Mouse (Mus musculus) limb, embryonic 14.5 days (tissue): Measurements from ENCODE around the gene Cyp2j8. TPM values are rescaled to one million over a fixed set of nuclear protein-coding genes. Genes with fewer than 3 reads are reported as not detected.

Experiments used
- ATAC-seq: fragments of 200-750 bp; cut with Nextera tagmentation; 2 replicates; pipeline ENCODE4 v1.8.0; 2017; ENCODE audit warnings: low read depth, moderate number of reproducible peaks, moderate TSS enrichment; ENCODE audit not compliant: low FRiP score
- DNase-seq: peaks from one replicate; pipeline ENCODE4 v3.0.0-alpha.2; 2015; ENCODE audit warnings: low spot score
- H3K27ac ChIP-seq: fragments of 300-500 bp; sonication (generic); replicated peaks from 2 replicates; pipeline ENCODE4 v1.5.1; 2014; ENCODE audit warnings: low read depth, mild to moderate bottlenecking, low read length, moderate library complexity, mixed read lengths
- H3K27me3 ChIP-seq: fragments of 300-500 bp; sonication (generic); 2 replicates; pipeline ENCODE4 v1.6.1; 2014; ENCODE audit warnings: low read length, mixed read lengths; ENCODE audit not compliant: control insufficient read depth, insufficient read depth
- H3K36me3 ChIP-seq: fragments of 300-500 bp; sonication (generic); 2 replicates; pipeline ENCODE4 v1.6.1; 2014; ENCODE audit warnings: mild to moderate bottlenecking, low read length, moderate library complexity, mixed read lengths; ENCODE audit not compliant: control insufficient read depth, insufficient read depth
- H3K4me1 ChIP-seq: fragments of 300-500 bp; sonication (generic); 2 replicates; pipeline ENCODE4 v1.6.1; 2014; ENCODE audit warnings: antibody characterized with exemption, low read length, mixed read lengths; ENCODE audit not compliant: control insufficient read depth, insufficient read depth
- H3K4me2 ChIP-seq: fragments of 300-500 bp; sonication (generic); replicated peaks from 2 replicates; pipeline ENCODE4 v1.6.1; 2014; ENCODE audit warnings: low read depth, mild to moderate bottlenecking, low read length, moderate library complexity; ENCODE audit not compliant: severe bottlenecking
- H3K4me3 ChIP-seq: fragments of 300-500 bp; sonication (generic); replicated peaks from 2 replicates; pipeline ENCODE4 v1.5.1; 2014; ENCODE audit warnings: low read length
- H3K9ac ChIP-seq: fragments of 300-500 bp; sonication (generic); 2 replicates; pipeline ENCODE4 v1.6.1; 2014; ENCODE audit warnings: mild to moderate bottlenecking, low read depth, low read length, moderate library complexity; ENCODE audit not compliant: severe bottlenecking
- H3K9me3 ChIP-seq: fragments of 300-500 bp; sonication (generic); 2 replicates; pipeline ENCODE4 v1.6.1; 2016; ENCODE audit warnings: low read length; ENCODE audit not compliant: control insufficient read depth
- POLR2A ChIP-seq: fragments of 200-500 bp; IDR thresholded peaks from 2 replicates; pipeline ENCODE4 v1.8.0; 2012; ENCODE audit warnings: inconsistent platforms, mild to moderate bottlenecking, moderate library complexity, borderline replicate concordance; ENCODE audit not compliant: insufficient read depth, insufficient read length; ENCODE audit errors: extremely low read depth
- WGBS: fragments of 180-500 bp; shearing (Covaris S2); extraction: QIAGEN DNeasy Blood & Tissue Kit; methylation state at CpG from one replicate; pipeline ENCODE4 v1.1.7; 2014; 5-methylcytosine and 5-hydroxymethylcytosine counted together
- polyA plus RNA-seq, 2 experiments: library from polyadenylated mRNA; depleted of rRNA in 1 of 2; stranded (reverse) in 1 of 2; unstranded in 1 of 2; fragments of >200 nt; fragmentation: Nextera tagmentation in 1 of 2; extraction: Ambion mirVana in 1 of 2; gene quantifications; 2 replicates each; pipeline versions ENCODE4 v1.2.1 to v1.2.3; 2012 to 2014

The Cyp2j8 gene
- polyA plus RNA-seq (2012; rRNA removed) (0.04 and 0.05 TPM in 2 replicates), polyA plus RNA-seq (2014; fragmentation: Nextera tagmentation; extraction: Ambion mirVana) (0.12 TPM in 1 of 2 replicates, not detected in the other)

DNA sequence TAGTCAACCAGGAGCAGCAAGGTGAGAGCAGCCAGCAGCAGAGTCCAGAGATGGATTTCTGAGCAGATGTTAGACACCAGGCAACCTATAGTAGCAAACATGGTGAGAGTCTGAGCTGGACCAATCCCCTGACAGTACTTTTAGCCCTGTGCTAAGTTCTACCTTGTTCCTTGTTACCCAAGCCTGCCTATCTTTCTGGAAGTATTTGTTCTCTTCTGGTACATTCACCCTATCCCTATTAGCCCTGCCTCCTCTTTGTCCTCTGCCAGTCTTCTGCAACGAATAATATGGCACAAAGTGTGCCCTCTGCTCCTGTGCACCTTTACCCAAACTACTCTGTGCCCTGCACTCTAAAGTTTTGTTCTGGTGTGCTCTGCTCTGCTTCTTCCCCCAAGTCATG is at the start of gene Cyp2j8:
Gene Cyp2j8, minus strand, starts transcription at position 101 of the 400 bp plus-strand sequence.
- no peaks in the 10 kb centered on the region for H3K27me3 ChIP-seq
- no peak within 1 kb of the TSS for H3K4me3 ChIP-seq
- H3K4me1 ChIP-seq, result no peaks in the 10 kb centered on the region
- H3K9me3 ChIP-seq, result no peaks in the 10 kb centered on the region
- 81% methylated on average over 1 of the region's 1 CpGs for WGBS
- no peak for ATAC-seq
- H3K4me2 ChIP-seq, result no peak within 1 kb of the TSS
- no peak for DNase-seq
- TF ChIP-seq POLR2A, result no peak
- no peaks in the 10 kb centered on the region for H3K36me3 ChIP-seq
- no peak within 1 kb of the TSS for H3K27ac ChIP-seq
- no peak within 1 kb of the TSS for H3K9ac ChIP-seq

DNA sequence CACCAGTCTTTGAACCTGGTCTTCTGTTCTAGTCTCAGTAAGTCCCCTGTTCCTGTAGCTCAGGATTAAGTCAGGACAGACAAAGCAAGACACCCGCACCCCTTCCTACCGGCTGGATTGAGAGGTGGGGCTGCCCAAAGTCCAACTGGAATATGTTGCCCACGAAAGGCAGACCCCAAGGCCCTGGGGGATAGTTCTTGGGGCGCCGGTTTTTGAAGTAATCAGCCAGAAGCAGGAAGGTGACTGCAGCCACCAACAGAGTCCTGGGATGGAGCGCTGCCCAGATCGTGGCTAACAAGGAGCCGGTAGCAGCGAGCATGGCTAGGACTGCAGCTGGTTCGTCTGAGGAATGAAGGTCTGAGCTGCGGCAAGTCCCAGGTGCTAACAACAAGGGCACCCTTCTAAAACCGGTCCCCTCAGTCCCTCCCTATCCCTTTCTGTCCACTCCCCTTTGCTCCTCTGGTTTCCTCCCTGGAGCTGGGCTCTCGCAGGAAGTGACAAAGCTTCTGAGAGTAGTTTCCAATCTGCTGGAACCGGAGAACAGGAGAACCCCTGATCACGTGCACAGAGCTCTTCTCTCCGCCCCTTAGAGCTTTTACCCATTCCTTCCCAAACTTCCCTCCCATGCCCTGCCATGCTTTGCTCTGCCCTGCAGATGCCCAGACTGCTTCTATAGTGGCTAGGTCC is 46.1 kb upstream of the Cyp2j8 start, which contains the start of gene Cyp2j6:
Gene Cyp2j6, minus strand, starts transcription at position 529 of the 687 bp plus-strand sequence.
- Histone ChIP-seq H3K27me3 (no peaks in the 10 kb centered on the region), H3K4me2 (peak within 1 kb of the TSS; percentile 78), H3K27ac (peak within 1 kb of the TSS; percentile 70), H3K36me3 (no peaks in the 10 kb centered on the region), H3K4me1 (0 out of 2 replicates have a peak, but pooled peaks cover 2% of the 10 kb centered on the region), H3K4me3 (peak within 1 kb of the TSS; percentile 59), H3K9me3 (no peaks in the 10 kb centered on the region), H3K9ac (peak within 1 kb of the TSS; percentile 81)
- peak; percentile 78; the same call in 1 of the 2 replicates for TF ChIP-seq POLR2A
- ATAC-seq (peak; percentile 91), DNase-seq (peak; percentile 69)
- 2% methylated on average over 16 of the region's 16 CpGs for WGBS

DNA sequence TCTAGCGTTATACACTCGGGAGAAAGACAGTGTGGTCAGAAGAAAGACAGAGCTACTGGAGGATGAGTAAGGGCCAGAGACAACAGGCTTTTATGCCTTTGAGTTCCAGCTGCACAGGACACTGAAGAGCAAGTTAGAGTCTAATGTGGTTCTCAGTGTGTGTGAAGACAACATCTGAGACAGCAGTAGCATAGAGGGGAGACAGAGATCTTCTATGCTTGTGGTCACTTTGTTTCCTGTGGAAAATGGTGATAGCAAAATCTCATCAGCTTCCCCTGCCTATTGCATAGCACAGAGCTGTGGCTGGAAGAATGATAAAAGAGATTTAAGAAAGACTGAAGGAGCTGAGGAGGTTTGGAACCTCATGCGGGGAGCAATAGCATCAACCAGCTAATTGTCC is 44.4 kb upstream of the Cyp2j8 start:
- Histone ChIP-seq H3K9me3 (no peaks in the 10 kb centered on the region), H3K4me2 (no peak overlapping the region), H3K36me3 (no peaks in the 10 kb centered on the region), H3K27me3 (no peaks in the 10 kb centered on the region), H3K4me1 (0 out of 2 replicates have a peak, but pooled peaks cover 2% of the 10 kb centered on the region), H3K27ac (no peak overlapping the region), H3K4me3 (no peak overlapping the region), H3K9ac (no peak overlapping the region)
- no peak for DNase-seq
- WGBS, result 81% methylated on average over 3 of the region's 3 CpGs
- TF ChIP-seq POLR2A, result no peak
- ATAC-seq, result no peak

DNA sequence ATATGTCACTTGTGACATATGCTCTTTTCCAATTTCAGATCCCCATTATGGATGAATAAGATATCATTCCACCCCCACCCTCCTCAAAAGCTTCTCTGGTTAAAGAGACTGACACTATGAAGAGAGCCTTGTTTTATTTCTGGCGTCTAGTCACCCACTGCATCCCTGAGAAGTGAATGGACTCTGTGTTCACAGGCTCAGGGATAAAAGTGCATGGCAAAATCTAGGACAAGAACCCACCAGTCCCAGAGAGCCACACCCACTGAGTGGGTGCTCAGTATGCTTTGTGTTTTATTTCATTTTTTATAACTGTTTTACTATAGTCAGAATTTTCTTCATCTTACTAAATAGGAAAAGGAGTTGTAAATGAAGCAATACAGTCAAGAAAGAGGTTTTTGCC is 38.8 kb upstream of the Cyp2j8 start:
- no peak for ATAC-seq
- Histone ChIP-seq H3K36me3 (no peaks in the 10 kb centered on the region), H3K4me3 (no peak overlapping the region), H3K27ac (no peak overlapping the region), H3K4me1 (no peaks in the 10 kb centered on the region), H3K27me3 (no peaks in the 10 kb centered on the region), H3K9me3 (no peaks in the 10 kb centered on the region), H3K9ac (no peak overlapping the region), H3K4me2 (no peak overlapping the region)
- no peak for TF ChIP-seq POLR2A
- WGBS, result 80% methylated on average over 1 of the region's 1 CpGs
- no peak for DNase-seq

DNA sequence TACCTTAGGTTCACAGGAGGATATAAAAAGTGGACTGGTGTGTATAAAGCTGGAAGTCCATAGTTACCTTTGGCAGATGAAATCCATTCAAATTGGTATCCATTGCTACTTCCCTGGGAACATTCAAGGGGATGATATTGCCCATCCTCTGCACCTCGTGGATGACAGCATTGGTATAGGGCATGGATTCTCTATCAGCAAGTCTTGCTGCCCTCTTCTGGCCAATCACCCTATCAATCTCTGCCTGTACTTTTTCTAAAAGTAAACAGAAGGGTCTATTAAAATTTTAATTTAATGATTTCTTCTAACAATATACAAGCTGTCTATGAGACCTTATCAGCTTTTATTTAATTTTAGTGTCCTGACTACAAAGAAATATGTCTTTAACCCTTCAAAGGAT is 18.6 kb upstream of the Cyp2j8 start:
- Histone ChIP-seq H3K9me3 (no peaks in the 10 kb centered on the region), H3K4me3 (no peak overlapping the region), H3K36me3 (no peaks in the 10 kb centered on the region), H3K4me2 (no peak overlapping the region), H3K27ac (no peak overlapping the region), H3K4me1 (no peaks in the 10 kb centered on the region), H3K9ac (no peak overlapping the region), H3K27me3 (no peaks in the 10 kb centered on the region)
- ATAC-seq (no peak), DNase-seq (no peak)
- TF ChIP-seq POLR2A, result no peak
- 36% methylated on average over 1 of the region's 1 CpGs for WGBS

DNA sequence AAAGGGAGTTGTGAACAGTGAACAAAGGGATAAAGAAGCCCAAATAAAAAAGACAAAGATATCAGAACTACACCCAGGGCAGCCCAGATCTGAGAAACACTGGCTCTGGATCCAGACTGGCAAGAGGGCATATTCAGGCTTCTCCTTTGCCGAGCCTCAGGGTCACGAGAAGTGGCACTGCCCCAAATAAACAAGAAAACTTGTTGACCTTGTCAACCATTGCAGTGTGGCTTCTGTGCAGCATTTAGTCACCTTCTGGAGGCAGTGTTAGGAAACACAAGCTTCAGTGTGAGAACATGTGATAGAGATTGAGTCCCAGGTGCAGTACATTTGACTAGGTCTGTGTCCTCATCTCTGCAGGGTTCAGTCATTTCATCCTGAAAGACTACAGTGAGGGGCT is 15.1 kb upstream of the Cyp2j8 start:
- Histone ChIP-seq H3K4me3 (no peak overlapping the region), H3K4me1 (no peaks in the 10 kb centered on the region), H3K27ac (no peak overlapping the region), H3K27me3 (no peaks in the 10 kb centered on the region), H3K9ac (no peak overlapping the region), H3K4me2 (no peak overlapping the region), H3K9me3 (no peaks in the 10 kb centered on the region), H3K36me3 (no peaks in the 10 kb centered on the region)
- no peak for ATAC-seq
- WGBS, result 97% methylated on average over 2 of the region's 2 CpGs
- DNase-seq, result no peak
- TF ChIP-seq POLR2A, result no peak
